In genomic region chr17:4997968-4998367, GRCm38 (mm10) we compare ENCODE assay signal across 10 mouse cellular contexts. TPM values are rescaled to one million over a fixed set of nuclear protein-coding genes. Genes with fewer than 3 reads are reported as not detected.
DNase-seq lines count a peak whose midpoint lies in the region; ATAC-seq and TF ChIP-seq lines count a peak whose summit lies in the region.
"Had no signal": no experiment of that assay in that cellular context is flagged by ENCODE, and none has a peak within 500 bp of the region (broad histone marks: within the 10 kb centered on the region; RNA-seq: fewer than 3 reads in every experiment).

No protein-coding gene starts in this region.

- H3K4me2 ChIP-seq in lung, embryonic 15.5 days = peak overlapping the region; percentile 55
- H3K4me2 ChIP-seq in forebrain, embryonic 13.5 days = peak overlapping the region; percentile 55
- peak overlapping the region; percentile 79 for H3K4me2 ChIP-seq in limb, embryonic 13.5 days (replicated peaks)
- H3K4me2 ChIP-seq in stomach, embryonic 14.5 days (replicated peaks; ENCODE audit: low read depth, low read length) = peak overlapping the region; percentile 78

- no peaks in the 10 kb centered on the region for H3K36me3 ChIP-seq in lung, embryonic 15.5 days
- H3K36me3 ChIP-seq in forebrain, embryonic 13.5 days (ENCODE audit: poor library complexity, severe bottlenecking) = no peaks in the 10 kb centered on the region
- no peaks in the 10 kb centered on the region for H3K36me3 ChIP-seq in limb, embryonic 13.5 days
- H3K36me3 ChIP-seq in stomach, embryonic 14.5 days (ENCODE audit: control insufficient read depth, insufficient read depth, low read length) = no peaks in the 10 kb centered on the region
- no peaks in the 10 kb centered on the region for H3K36me3 ChIP-seq in thymus, adult 2 months (ENCODE audit: control insufficient read depth, insufficient read depth, low read length)

- WGBS in lung, embryonic 15.5 days = 36% methylated on average over 3 of the region's 3 CpGs
- WGBS in forebrain, embryonic 13.5 days = 22% methylated on average over 3 of the region's 3 CpGs
- 37% methylated on average over 3 of the region's 3 CpGs for WGBS in limb, embryonic 13.5 days
- 36% methylated on average over 3 of the region's 3 CpGs for WGBS in stomach, embryonic 14.5 days
- 57% methylated on average over 3 of the region's 3 CpGs for WGBS in thymus, adult 2 months

- no peak overlapping the region for H3K27ac ChIP-seq in lung, embryonic 15.5 days
- no peak overlapping the region for H3K27ac ChIP-seq in forebrain, embryonic 13.5 days
- no peak overlapping the region for H3K27ac ChIP-seq in limb, embryonic 13.5 days
- H3K27ac ChIP-seq in stomach, embryonic 14.5 days (ENCODE audit: low read length) = no peak overlapping the region
- no peak overlapping the region for H3K27ac ChIP-seq in thymus, adult 2 months (ENCODE audit: control insufficient read depth, insufficient read depth, low read length)

- H3K9me3 ChIP-seq in lung, embryonic 15.5 days = no peaks in the 10 kb centered on the region
- H3K9me3 ChIP-seq in forebrain, embryonic 13.5 days (replicated peaks) = no peaks in the 10 kb centered on the region
- H3K9me3 ChIP-seq in limb, embryonic 13.5 days = no peaks in the 10 kb centered on the region
- no peaks in the 10 kb centered on the region for H3K9me3 ChIP-seq in stomach, embryonic 14.5 days (ENCODE audit: control insufficient read depth, low read depth, low read length)

- no peaks in the 10 kb centered on the region for H3K27me3 ChIP-seq in lung, embryonic 15.5 days
- H3K27me3 ChIP-seq in forebrain, embryonic 13.5 days = peaks cover under 1% of the 10 kb centered on the region; the same call in 1 of the 2 replicates
- H3K27me3 ChIP-seq in limb, embryonic 13.5 days = no peaks in the 10 kb centered on the region
- H3K27me3 ChIP-seq in stomach, embryonic 14.5 days (ENCODE audit: control insufficient read depth, insufficient read depth, low read length) = no peaks in the 10 kb centered on the region
- H3K27me3 ChIP-seq in thymus, adult 2 months (ENCODE audit: control insufficient read depth, insufficient read depth, low read length) = no peaks in the 10 kb centered on the region

- TF ChIP-seq CTCF in thymus, adult 2 months (IDR thresholded peaks at IDR 0.05; ENCODE audit: borderline replicate concordance, control insufficient read depth, extremely low read depth, insufficient read depth, low read length, poor library complexity) = no peak

- peaks cover 38% of the 10 kb centered on the region for H3K4me1 ChIP-seq in lung, embryonic 15.5 days
- H3K4me1 ChIP-seq in forebrain, embryonic 13.5 days = peaks cover 52% of the 10 kb centered on the region
- peaks cover 46% of the 10 kb centered on the region for H3K4me1 ChIP-seq in limb, embryonic 13.5 days
- peaks cover 28% of the 10 kb centered on the region for H3K4me1 ChIP-seq in stomach, embryonic 14.5 days (ENCODE audit: control insufficient read depth, insufficient read depth, low read length)
- peaks cover 2% of the 10 kb centered on the region for H3K4me1 ChIP-seq in thymus, adult 2 months (replicated peaks; ENCODE audit: control insufficient read depth, insufficient read depth, low read length)

- 0 out of 2 replicates have a peak overlapping the region, but pooled peaks have one; percentile 14 for H3K4me3 ChIP-seq in lung, embryonic 15.5 days
- H3K4me3 ChIP-seq in forebrain, embryonic 13.5 days = peak overlapping the region; percentile 23; the same call in 1 of the 2 replicates
- peak overlapping the region; percentile 23 for H3K4me3 ChIP-seq in limb, embryonic 13.5 days
- H3K4me3 ChIP-seq in stomach, embryonic 14.5 days (ENCODE audit: low read depth, low read length) = peak overlapping the region; percentile 96
- H3K4me3 ChIP-seq in thymus, adult 2 months (ENCODE audit: control insufficient read depth, insufficient read depth, low read length) = no peak overlapping the region

- no peak for DNase-seq in lung, postnatal 4 days
- DNase-seq in Muller cell, postnatal 12 days (ENCODE audit: inconsistent ontology term) = no peak
- no peak for DNase-seq in thymus, adult 2 months
- DNase-seq in yolk sac, embryonic 10.5 days (ENCODE audit: low spot score) = no peak
- DNase-seq: heart, adult 11 months; right cerebral cortex, postnatal 14 days had no signal

- no peak overlapping the region for H3K9ac ChIP-seq in lung, embryonic 15.5 days
- no peak overlapping the region for H3K9ac ChIP-seq in forebrain, embryonic 13.5 days
- H3K9ac ChIP-seq in limb, embryonic 13.5 days = no peak overlapping the region
- no peak overlapping the region for H3K9ac ChIP-seq in stomach, embryonic 14.5 days (replicated peaks; ENCODE audit: low read depth, low read length)

- no peak for ATAC-seq in lung, embryonic 15.5 days (ENCODE audit: borderline replicate concordance, extremely low read depth, low FRiP score, low TSS enrichment)
- ATAC-seq in forebrain, embryonic 13.5 days = no peak
- ATAC-seq in limb, embryonic 13.5 days (ENCODE audit: low FRiP score, low read depth) = no peak
- ATAC-seq in stomach, embryonic 14.5 days (ENCODE audit: insufficient number of reproducible peaks, insufficient read depth, low FRiP score, low read depth) = no peak

- no peak for TF ChIP-seq POLR2A in thymus, adult 2 months (IDR thresholded peaks at IDR 0.05; ENCODE audit: control insufficient read depth, extremely low read depth, insufficient read depth, low read length, poor library complexity)

RNA-seq across cellular contexts. Expression of gene Arid1b, which starts 3.8 kb away (rescaled TPM):
- polyA plus RNA-seq in lung, embryonic 15.5 days (2015; fragmentation: Nextera tagmentation; extraction: Ambion mirVana) = 9.5 and 10.5 TPM in 2 replicates
- 11.7 and 12.9 TPM in 2 replicates for polyA plus RNA-seq in forebrain, embryonic 13.5 days (2015; fragmentation: Nextera tagmentation; extraction: Ambion mirVana)
- polyA plus RNA-seq in limb, embryonic 13.5 days (2015; fragmentation: Nextera tagmentation; extraction: Ambion mirVana) = 12.4 and 12.5 TPM in 2 replicates
- 21.0 and 22.6 TPM in 2 replicates for polyA plus RNA-seq in stomach, embryonic 14.5 days (2014; fragmentation: Nextera tagmentation; extraction: Ambion mirVana)
- 99.0 and 142 TPM in 2 replicates for polyA plus RNA-seq in thymus, adult 2 months (2012; rRNA removed)
